Mouse (Mus musculus): ENCODE results near the gene Zfp568. TPM values are rescaled to one million over a fixed set of nuclear protein-coding genes. Genes with fewer than 3 reads are reported as not detected.

Zfp568 gene
- polyA plus RNA-seq, 1 experiment from 2014 or later = 21.0 TPM

DNA sequence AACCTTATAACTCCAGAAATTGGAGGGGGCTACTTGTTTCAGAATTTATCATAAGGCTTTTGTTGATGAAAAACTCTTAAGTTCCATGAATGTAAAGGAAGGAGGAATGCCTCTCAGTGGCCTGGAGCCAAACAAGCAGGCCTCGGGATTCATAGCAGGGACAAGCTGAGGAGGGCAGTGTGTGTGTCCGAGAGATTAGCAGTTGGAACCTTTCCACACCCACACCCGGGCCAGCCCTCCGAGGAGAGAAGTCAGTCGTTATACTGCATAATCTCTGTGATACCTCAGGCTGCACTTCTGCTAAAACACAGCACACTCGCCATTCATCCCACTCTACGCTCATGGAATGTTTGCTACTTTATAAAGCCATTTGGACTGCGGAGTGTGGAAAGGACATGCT, 40.0 kb downstream of the Zfp568 start:
- H3K36me3 ChIP-seq (ENCODE audit: insufficient read depth) = peaks cover 82% of the 10 kb centered on the region
- no peak for DNase-seq
- H3K4me3 ChIP-seq (ENCODE audit: low read depth, low read length) = no peak overlapping the region
- H3K9ac ChIP-seq = no peak overlapping the region
- WGBS = 85% methylated on average over 8 of the region's 8 CpGs
- ATAC-seq (ENCODE audit: insufficient read depth) = no peak
- no peak overlapping the region for H3K27ac ChIP-seq (ENCODE audit: low read depth)
- no peak for TF ChIP-seq CTCF (IDR thresholded peaks at IDR 0.05; ENCODE audit: low read depth)
- H3K27me3 ChIP-seq (ENCODE audit: insufficient read depth, low read length) = no peaks in the 10 kb centered on the region
- no peaks in the 10 kb centered on the region for H3K4me1 ChIP-seq (ENCODE audit: insufficient read depth)
- no peak overlapping the region for H3K4me2 ChIP-seq
- H3K9me3 ChIP-seq (ENCODE audit: low read depth, low read length) = no peaks in the 10 kb centered on the region

DNA sequence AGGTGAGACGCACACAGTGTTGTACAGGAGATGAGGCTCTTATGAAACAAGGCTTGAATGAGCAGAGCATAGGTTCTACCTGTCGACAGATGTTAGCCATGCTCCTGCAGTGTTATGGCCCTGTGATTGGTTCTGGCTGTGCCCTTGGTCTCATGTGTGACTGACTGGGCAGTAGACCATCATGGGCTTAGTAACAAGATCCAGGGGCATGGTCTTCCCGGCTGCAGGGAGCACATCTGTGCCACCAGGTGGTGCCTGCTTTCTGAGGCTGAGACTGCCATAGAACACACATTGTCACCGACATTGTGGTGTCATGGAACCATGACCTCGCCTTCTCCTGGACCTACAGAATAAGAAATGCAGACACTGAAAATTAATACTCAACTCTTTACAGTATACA, 41.6 kb downstream of the Zfp568 start:
- H3K36me3 ChIP-seq (ENCODE audit: insufficient read depth) = peaks cover 68% of the 10 kb centered on the region
- H3K4me1 ChIP-seq (ENCODE audit: insufficient read depth) = no peaks in the 10 kb centered on the region
- TF ChIP-seq CTCF (IDR thresholded peaks at IDR 0.05; ENCODE audit: low read depth) = no peak
- no peaks in the 10 kb centered on the region for H3K27me3 ChIP-seq (ENCODE audit: insufficient read depth, low read length)
- H3K4me3 ChIP-seq (ENCODE audit: low read depth, low read length) = no peak overlapping the region
- WGBS = 81% methylated on average over 5 of the region's 5 CpGs
- DNase-seq = no peak
- H3K9ac ChIP-seq = no peak overlapping the region
- no peak overlapping the region for H3K27ac ChIP-seq (ENCODE audit: low read depth)
- no peak overlapping the region for H3K4me2 ChIP-seq
- H3K9me3 ChIP-seq (ENCODE audit: low read depth, low read length) = no peaks in the 10 kb centered on the region
- ATAC-seq (ENCODE audit: insufficient read depth) = no peak

DNA sequence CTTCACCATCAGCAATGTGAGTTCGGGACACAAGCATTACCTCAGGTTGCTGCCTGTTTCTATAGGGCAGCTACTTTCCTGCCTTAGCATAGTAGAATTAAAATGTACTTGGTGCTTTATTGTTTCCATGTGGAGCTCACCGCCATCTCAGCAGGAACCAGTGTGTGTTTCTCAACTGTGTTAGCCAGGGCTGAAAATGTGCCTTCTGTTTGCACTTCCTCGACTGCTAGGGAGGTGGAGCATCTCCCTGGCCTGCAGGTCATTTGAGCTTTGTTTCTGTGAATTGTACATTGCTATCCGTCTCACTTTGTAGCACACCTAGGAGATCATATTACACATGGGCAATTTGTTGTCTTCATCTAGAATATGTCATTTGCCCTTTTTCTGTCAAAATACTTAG, 43.6 kb downstream of the Zfp568 start:
- DNase-seq = no peak
- TF ChIP-seq CTCF (IDR thresholded peaks at IDR 0.05; ENCODE audit: low read depth) = no peak
- peaks cover 55% of the 10 kb centered on the region for H3K36me3 ChIP-seq (ENCODE audit: insufficient read depth)

GRCm38 (mm10) chr7:30028572-30028971, 44.8 kb downstream of the Zfp568 start:
- no peaks in the 10 kb centered on the region for H3K9me3 ChIP-seq (ENCODE audit: low read depth, low read length)
- no peak overlapping the region for H3K4me3 ChIP-seq (ENCODE audit: low read depth, low read length)
- ATAC-seq (ENCODE audit: insufficient read depth) = no peak
- no peak for DNase-seq
- no peak for TF ChIP-seq CTCF (IDR thresholded peaks at IDR 0.05; ENCODE audit: low read depth)
- no peaks in the 10 kb centered on the region for H3K27me3 ChIP-seq (ENCODE audit: insufficient read depth, low read length)
- no peak overlapping the region for H3K27ac ChIP-seq (ENCODE audit: low read depth)
- no peak overlapping the region for H3K9ac ChIP-seq
- H3K4me1 ChIP-seq (ENCODE audit: insufficient read depth) = no peaks in the 10 kb centered on the region
- WGBS = 86% methylated on average over 3 of the region's 3 CpGs
- no peak overlapping the region for H3K4me2 ChIP-seq
- peaks cover 42% of the 10 kb centered on the region for H3K36me3 ChIP-seq (ENCODE audit: insufficient read depth)

More for the DNA sequence above, 43.6 kb downstream of the Zfp568 start:
- no peak overlapping the region for H3K27ac ChIP-seq (ENCODE audit: low read depth)
- no peaks in the 10 kb centered on the region for H3K4me1 ChIP-seq (ENCODE audit: insufficient read depth)
- no peak for ATAC-seq (ENCODE audit: insufficient read depth)
- no peak overlapping the region for H3K4me2 ChIP-seq
- no peak overlapping the region for H3K4me3 ChIP-seq (ENCODE audit: low read depth, low read length)
- 67% methylated on average over 4 of the region's 4 CpGs for WGBS
- no peak overlapping the region for H3K9ac ChIP-seq
- H3K27me3 ChIP-seq (ENCODE audit: insufficient read depth, low read length) = no peaks in the 10 kb centered on the region
- H3K9me3 ChIP-seq (ENCODE audit: low read depth, low read length) = no peaks in the 10 kb centered on the region

- H3K4me2 ChIP-seq = no peak overlapping the region
- no peak for TF ChIP-seq CTCF (IDR thresholded peaks at IDR 0.05; ENCODE audit: low read depth)
These were observed 46.9 kb downstream of the Zfp568 start for GRCm38 (mm10) chr7:30030677-30031076.

DNA sequence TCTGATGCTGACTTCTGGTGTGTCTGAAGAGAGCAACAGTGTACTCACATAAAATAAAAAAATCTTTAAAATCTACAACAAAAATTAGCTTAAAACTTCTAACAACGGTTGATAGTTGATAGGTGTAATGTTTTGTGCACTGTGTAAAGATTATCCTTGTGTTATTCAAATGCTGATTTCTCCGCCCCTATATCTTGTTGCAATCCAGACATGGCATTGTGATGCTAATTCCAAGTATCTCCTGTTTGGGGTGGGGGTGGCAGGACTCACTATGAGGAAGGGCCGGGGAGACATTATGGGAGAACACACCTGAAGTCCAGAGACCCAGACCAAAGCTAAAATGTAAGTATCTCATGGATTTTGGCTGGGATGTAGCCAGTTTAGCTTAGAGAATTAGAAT, 47.6 kb downstream of the Zfp568 start:
- Histone ChIP-seq H3K9ac (no peak overlapping the region), H3K9me3 (ENCODE audit: low read depth, low read length) (no peaks in the 10 kb centered on the region), H3K4me2 (no peak overlapping the region), H3K27me3 (ENCODE audit: insufficient read depth, low read length) (no peaks in the 10 kb centered on the region), H3K36me3 (ENCODE audit: insufficient read depth) (peaks cover 17% of the 10 kb centered on the region), H3K27ac (ENCODE audit: low read depth) (no peak overlapping the region), H3K4me1 (ENCODE audit: insufficient read depth) (no peaks in the 10 kb centered on the region), H3K4me3 (ENCODE audit: low read depth, low read length) (no peak overlapping the region)
- WGBS = 87% methylated on average over 3 of the region's 3 CpGs
- no peak for ATAC-seq (ENCODE audit: insufficient read depth)
- no peak for DNase-seq
- TF ChIP-seq CTCF (IDR thresholded peaks at IDR 0.05; ENCODE audit: low read depth) = no peak

More at GRCm38 (mm10) chr7:30030677-30031076, 46.9 kb downstream of the Zfp568 start:
- H3K36me3 ChIP-seq (ENCODE audit: insufficient read depth) = peaks cover 23% of the 10 kb centered on the region
- H3K9me3 ChIP-seq (ENCODE audit: low read depth, low read length) = no peaks in the 10 kb centered on the region
- no peak overlapping the region for H3K27ac ChIP-seq (ENCODE audit: low read depth)
- ATAC-seq (ENCODE audit: insufficient read depth) (no peak), DNase-seq (no peak)
- no peak overlapping the region for H3K9ac ChIP-seq
- WGBS = 24% methylated on average over 6 of the region's 6 CpGs
- no peaks in the 10 kb centered on the region for H3K27me3 ChIP-seq (ENCODE audit: insufficient read depth, low read length)
- H3K4me3 ChIP-seq (ENCODE audit: low read depth, low read length) = no peak overlapping the region
- H3K4me1 ChIP-seq (ENCODE audit: insufficient read depth) = no peaks in the 10 kb centered on the region

DNA sequence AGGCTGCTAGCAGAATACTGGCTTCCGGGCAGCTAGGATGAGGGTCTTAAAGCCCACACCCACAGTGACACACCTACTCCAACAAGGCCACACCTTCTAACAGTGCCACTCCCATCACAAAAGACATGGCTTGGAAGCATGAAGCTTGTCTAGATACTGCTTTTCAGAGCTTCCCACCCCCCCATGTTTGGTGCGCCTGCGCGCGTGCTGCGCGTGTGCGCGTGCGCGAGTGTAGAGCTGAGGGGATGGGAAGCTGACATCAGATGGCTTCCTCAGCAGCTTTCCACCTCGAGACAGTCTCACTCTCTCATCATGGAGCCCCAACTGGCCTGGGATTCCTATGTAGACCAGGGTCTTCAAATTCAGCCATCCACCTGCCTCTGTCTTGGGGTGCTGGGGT, 50.6 kb downstream of the Zfp568 start:
- Histone ChIP-seq H3K4me2 (no peak overlapping the region), H3K9ac (no peak overlapping the region), H3K9me3 (ENCODE audit: low read depth, low read length) (no peaks in the 10 kb centered on the region), H3K27me3 (ENCODE audit: insufficient read depth, low read length) (no peaks in the 10 kb centered on the region), H3K27ac (ENCODE audit: low read depth) (no peak overlapping the region), H3K36me3 (ENCODE audit: insufficient read depth) (peaks cover 8% of the 10 kb centered on the region; the same call in 1 of the 2 replicates), H3K4me1 (ENCODE audit: insufficient read depth) (no peaks in the 10 kb centered on the region), H3K4me3 (ENCODE audit: low read depth, low read length) (no peak overlapping the region)
- DNase-seq (no peak), ATAC-seq (ENCODE audit: insufficient read depth) (no peak)
- WGBS = 92% methylated on average over 12 of the region's 12 CpGs
- no peak for TF ChIP-seq CTCF (IDR thresholded peaks at IDR 0.05; ENCODE audit: low read depth)

DNA sequence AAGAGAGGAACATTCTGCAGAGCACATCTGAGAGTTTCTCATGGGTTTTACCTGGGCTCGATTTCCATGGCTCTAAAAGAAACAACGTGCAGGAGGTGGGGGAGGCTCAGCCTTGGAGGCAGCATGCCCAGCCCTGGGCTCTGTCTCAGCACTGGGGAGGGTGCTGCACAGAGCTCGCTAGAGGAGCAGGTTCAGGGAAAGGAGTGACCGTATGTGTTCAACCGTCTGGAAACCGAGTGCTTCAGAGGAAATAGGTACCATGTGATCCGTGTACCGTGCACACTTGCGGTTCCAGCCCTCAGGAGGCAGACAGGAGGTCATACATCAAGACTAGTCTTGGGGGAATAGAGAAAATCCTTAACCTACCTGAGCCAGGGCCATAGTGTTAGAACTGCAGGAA, 60.6 kb downstream of the Zfp568 start:
- Histone ChIP-seq H3K9ac (no peak overlapping the region), H3K27me3 (ENCODE audit: insufficient read depth, low read length) (no peaks in the 10 kb centered on the region), H3K36me3 (ENCODE audit: insufficient read depth) (no peaks in the 10 kb centered on the region), H3K4me2 (no peak overlapping the region), H3K9me3 (ENCODE audit: low read depth, low read length) (no peaks in the 10 kb centered on the region), H3K4me3 (ENCODE audit: low read depth, low read length) (no peak overlapping the region), H3K4me1 (ENCODE audit: insufficient read depth) (no peaks in the 10 kb centered on the region), H3K27ac (ENCODE audit: low read depth) (no peak overlapping the region)
- 62% methylated on average over 9 of the region's 9 CpGs for WGBS
- no peak for TF ChIP-seq CTCF (IDR thresholded peaks at IDR 0.05; ENCODE audit: low read depth)
- ATAC-seq (ENCODE audit: insufficient read depth) = no peak
- no peak for DNase-seq

All from lung, embryonic 14.5 days (tissue).